Mouse (Mus musculus) intestine, postnatal 0 days (tissue): ENCODE measurements at regions not wholly inside any gene's neighbourhood (a gene's known extent, or its start where the extent isn't known, plus 50 kb on each side); places are given as distances from the start of the nearest gene placed in this dataset.

Source experiments
- ATAC-seq: fragments of 200-750 bp; cut with Nextera tagmentation; 2 replicates; pipeline ENCODE4 v1.8.0; 2017; ENCODE audit warnings: mild to moderate bottlenecking, moderate TSS enrichment, moderate library complexity
- H3K27ac ChIP-seq: fragments of 300-500 bp; sonication (generic); 2 replicates; pipeline ENCODE4 v1.5.1; 2014; ENCODE audit warnings: mild to moderate bottlenecking, low read depth, low read length, moderate library complexity
- H3K27me3 ChIP-seq: fragments of 300-500 bp; sonication (generic); replicated peaks from 2 replicates; pipeline ENCODE4 v1.6.1; 2014; ENCODE audit warnings: low read length, mixed read lengths; ENCODE audit not compliant: control insufficient read depth, insufficient read depth
- H3K36me3 ChIP-seq: fragments of 300-500 bp; sonication (generic); 2 replicates; pipeline ENCODE4 v1.6.1; 2014; ENCODE audit warnings: mild to moderate bottlenecking, moderate library complexity; ENCODE audit not compliant: control insufficient read depth, insufficient read depth
- H3K4me1 ChIP-seq: fragments of 300-500 bp; sonication (generic); replicated peaks from 2 replicates; pipeline ENCODE4 v1.6.1; 2014; ENCODE audit warnings: antibody characterized with exemption, low read length, mixed read lengths; ENCODE audit not compliant: control insufficient read depth, insufficient read depth
- H3K4me2 ChIP-seq: fragments of 300-500 bp; sonication (generic); replicated peaks from 2 replicates; pipeline ENCODE4 v1.6.1; 2014; ENCODE audit warnings: low read depth, mild to moderate bottlenecking, moderate library complexity
- H3K4me3 ChIP-seq: fragments of 300-500 bp; sonication (generic); 2 replicates; pipeline ENCODE4 v1.5.1; 2014; ENCODE audit warnings: low read depth, low read length
- H3K9ac ChIP-seq: fragments of 300-500 bp; sonication (generic); 2 replicates; pipeline ENCODE4 v1.6.1; 2014; ENCODE audit warnings: mild to moderate bottlenecking, low read depth, low read length
- H3K9me3 ChIP-seq: fragments of 300-500 bp; sonication (generic); 2 replicates; pipeline ENCODE4 v1.6.1; 2016; ENCODE audit warnings: mixed run types; ENCODE audit not compliant: control insufficient read depth
- CTCF ChIP-seq: sonication (generic); IDR thresholded peaks from 2 replicates; pipeline ENCODE4 v1.5.1; 2016; ENCODE audit warnings: low read depth, mild to moderate bottlenecking, control low read depth, antibody characterized with exemption, moderate library complexity
- WGBS: fragments of 180-500 bp; shearing (Covaris S2); extraction: QIAGEN DNeasy Blood & Tissue Kit; methylation state at CpG from one replicate; pipeline ENCODE4 v1.1.7; 2014; 5-methylcytosine and 5-hydroxymethylcytosine counted together

GRCm38 (mm10) chr3:34328865-34329264 lies 247.7 kb upstream of the Dnajc19 start:
- 38% methylated on average over 2 of the region's 2 CpGs for WGBS
- Histone ChIP-seq H3K36me3 (no peaks in the 10 kb centered on the region), H3K9me3 (no peaks in the 10 kb centered on the region), H3K4me2 (no peak overlapping the region), H3K9ac (no peak overlapping the region), H3K4me3 (no peak overlapping the region), H3K27ac (no peak overlapping the region), H3K27me3 (no peaks in the 10 kb centered on the region), H3K4me1 (peaks cover 8% of the 10 kb centered on the region; the same call in 1 of the 2 replicates)
- peak; percentile 64 for TF ChIP-seq CTCF
- no peak for ATAC-seq

GRCm38 (mm10) chr3:34325669-34326068 lies 244.5 kb upstream of the Dnajc19 start:
- Histone ChIP-seq H3K9me3 (no peaks in the 10 kb centered on the region), H3K27ac (no peak overlapping the region), H3K36me3 (no peaks in the 10 kb centered on the region), H3K27me3 (no peaks in the 10 kb centered on the region), H3K4me1 (no peaks in the 10 kb centered on the region), H3K4me3 (no peak overlapping the region), H3K4me2 (no peak overlapping the region), H3K9ac (no peak overlapping the region)
- ATAC-seq: no peak
- 72% methylated on average over 1 of the region's 1 CpGs for WGBS
- TF ChIP-seq CTCF: no peak

- no peak for ATAC-seq
- Histone ChIP-seq H3K4me2 (no peak overlapping the region), H3K4me1 (no peaks in the 10 kb centered on the region), H3K4me3 (no peak overlapping the region), H3K27me3 (no peaks in the 10 kb centered on the region), H3K9me3 (no peaks in the 10 kb centered on the region), H3K27ac (no peak overlapping the region), H3K9ac (no peak overlapping the region), H3K36me3 (no peaks in the 10 kb centered on the region)
- 32% methylated on average over 15 of the region's 15 CpGs for WGBS
- no peak for TF ChIP-seq CTCF
These were observed 241.5 kb upstream of the Dnajc19 start for GRCm38 (mm10) chr3:34322527-34323210.

GRCm38 (mm10) chr3:34314798-34315197 lies 233.7 kb upstream of the Dnajc19 start:
- Histone ChIP-seq H3K27ac (no peak overlapping the region), H3K36me3 (no peaks in the 10 kb centered on the region), H3K4me2 (no peak overlapping the region), H3K27me3 (no peaks in the 10 kb centered on the region), H3K4me3 (no peak overlapping the region), H3K9me3 (no peaks in the 10 kb centered on the region), H3K9ac (no peak overlapping the region), H3K4me1 (no peaks in the 10 kb centered on the region)
- 86% methylated on average over 8 of the region's 8 CpGs for WGBS
- no peak for TF ChIP-seq CTCF
- no peak for ATAC-seq

- no peak for ATAC-seq
- Histone ChIP-seq H3K9me3 (no peaks in the 10 kb centered on the region), H3K27ac (no peak overlapping the region), H3K27me3 (no peaks in the 10 kb centered on the region), H3K4me1 (no peaks in the 10 kb centered on the region), H3K4me2 (no peak overlapping the region), H3K36me3 (no peaks in the 10 kb centered on the region), H3K9ac (no peak overlapping the region), H3K4me3 (no peak overlapping the region)
- 79% methylated on average over 11 of the region's 11 CpGs for WGBS
- TF ChIP-seq CTCF: no peak
These were observed 233.3 kb upstream of the Dnajc19 start for GRCm38 (mm10) chr3:34314393-34314792.

GRCm38 (mm10) chr3:34311944-34312343 lies 230.8 kb upstream of the Dnajc19 start:
- TF ChIP-seq CTCF: no peak
- WGBS: 82% methylated on average over 6 of the region's 6 CpGs
- Histone ChIP-seq H3K4me1 (no peaks in the 10 kb centered on the region), H3K9ac (no peak overlapping the region), H3K4me3 (no peak overlapping the region), H3K27ac (no peak overlapping the region), H3K27me3 (no peaks in the 10 kb centered on the region), H3K9me3 (no peaks in the 10 kb centered on the region), H3K4me2 (no peak overlapping the region), H3K36me3 (no peaks in the 10 kb centered on the region)
- ATAC-seq: no peak
